Mouse (Mus musculus): ENCODE measurements around the gene Uimc1. TPM values are rescaled to one million over a fixed set of nuclear protein-coding genes. Genes with fewer than 3 reads are reported as not detected.
A peak's percentile ranks its signal among the peaks of the same experiment; 100 is the strongest.

Uimc1 gene
- total RNA-seq, 2 experiments from 2014 or later = 14.4 to 19.2 TPM

GRCm38 (mm10) chr13:55005691-55006414 lies 94.2 kb downstream of the Uimc1 start:
- intact Hi-C loops (cut with DNase I) = no loop called here
- peak in 1 of 2 experiments; percentile 73 for DNase-seq (ENCODE audit: low spot score in 2 of 2)

- intact Hi-C loops (cut with DNase I) = loop anchor here (5.0 kb wide), 1 partner anchor 127 kb away; no protein-coding TSS in a partner anchor
Observed at GRCm38 (mm10) chr13:55004646-55005045, 95.5 kb downstream of the Uimc1 start.

GRCm38 (mm10) chr13:55002090-55002489 lies 98.0 kb downstream of the Uimc1 start:
- peak in 1 of 2 experiments; percentile 85 for DNase-seq (ENCODE audit: low spot score in 2 of 2)

More at GRCm38 (mm10) chr13:55004646-55005045, 95.5 kb downstream of the Uimc1 start:
- DNase-seq (ENCODE audit: low spot score in 2 of 2) = peak in 1 of 2 experiments; percentile 32

GRCm38 (mm10) chr13:55000433-55000832 lies 99.7 kb downstream of the Uimc1 start:
- intact Hi-C loops (cut with DNase I) = loop anchor here (1.0 to 5.0 kb wide), 3 partner anchors 52 to 202 kb away; partner anchors contain the start of gene Unc5a
- DNase-seq (ENCODE audit: low spot score in 2 of 2) = peak; percentile 64 to 94

More at GRCm38 (mm10) chr13:55002090-55002489, 98.0 kb downstream of the Uimc1 start:
- intact Hi-C loops (cut with DNase I) = loop anchor here (5.0 kb wide), 1 partner anchor 125 kb away; no protein-coding TSS in a partner anchor

GRCm38 (mm10) chr13:54997568-54997967 lies 102.5 kb downstream of the Uimc1 start:
- intact Hi-C loops (cut with DNase I) = no loop called here
- DNase-seq (ENCODE audit: low spot score in 2 of 2) = no peak

- DNase-seq (ENCODE audit: low spot score in 2 of 2) = no peak
- intact Hi-C loops (cut with DNase I) = no loop called here
Observed at GRCm38 (mm10) chr13:54995161-54995560, 104.9 kb downstream of the Uimc1 start.

GRCm38 (mm10) chr13:54994576-54994975 lies 105.5 kb downstream of the Uimc1 start:
- intact Hi-C loops (cut with DNase I) = no loop called here

GRCm38 (mm10) chr13:54992215-54992614 lies 107.9 kb downstream of the Uimc1 start:
- DNase-seq (ENCODE audit: low spot score in 2 of 2) = no peak
- intact Hi-C loops (cut with DNase I) = no loop called here

More at GRCm38 (mm10) chr13:54994576-54994975, 105.5 kb downstream of the Uimc1 start:
- DNase-seq (ENCODE audit: low spot score in 2 of 2) = no peak

- DNase-seq (ENCODE audit: low spot score in 2 of 2) = no peak
- intact Hi-C loops (cut with DNase I) = no loop called here
Observed at GRCm38 (mm10) chr13:54988181-54988760, 111.8 kb downstream of the Uimc1 start.

DNA sequence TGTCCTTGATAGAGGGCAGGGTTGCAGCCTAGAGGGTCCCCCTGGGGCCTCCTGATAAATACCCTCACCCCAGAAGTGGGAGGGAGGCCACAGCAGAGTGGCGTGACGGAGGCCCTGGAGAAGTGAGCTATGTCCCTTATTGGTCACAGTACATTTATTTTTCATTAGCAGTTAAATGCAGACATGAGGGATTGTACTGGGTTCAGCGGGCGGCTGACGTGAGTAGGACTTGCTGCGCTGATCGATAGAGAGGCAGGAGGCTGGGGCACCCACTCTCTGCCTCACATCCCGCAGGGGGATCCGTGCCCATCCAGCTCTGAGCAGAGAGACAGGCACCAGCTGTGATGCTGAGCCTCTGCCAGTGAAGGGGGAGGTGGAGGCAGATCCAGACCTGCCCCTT lies 112.7 kb downstream of the Uimc1 start:
- intact Hi-C loops (cut with DNase I) = no loop called here
- DNase-seq (ENCODE audit: low spot score in 2 of 2) = no peak

DNA sequence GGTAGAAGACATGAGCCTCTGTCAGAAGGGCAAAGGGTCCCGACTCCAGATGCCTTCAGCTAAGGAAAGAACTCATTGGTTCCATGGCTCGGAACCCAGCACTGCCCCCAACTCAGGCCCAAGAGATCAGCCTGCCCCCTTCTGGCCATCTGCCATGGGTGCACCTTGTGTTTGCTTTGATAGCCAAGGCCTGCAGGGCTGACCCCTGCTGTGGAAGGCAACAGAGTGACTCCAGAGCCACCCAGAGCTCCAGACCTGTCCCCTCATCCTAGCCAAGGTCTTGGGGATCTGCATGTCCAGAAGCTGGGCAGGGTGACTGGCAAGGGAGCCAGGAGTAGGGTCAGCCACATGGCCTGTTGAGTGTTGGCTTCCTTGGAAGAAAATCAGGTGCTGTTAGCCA lies 116.5 kb downstream of the Uimc1 start:
- intact Hi-C loops (cut with DNase I) = no loop called here
- DNase-seq (ENCODE audit: low spot score in 2 of 2) = no peak

- intact Hi-C loops (cut with DNase I) = no loop called here
- DNase-seq (ENCODE audit: low spot score in 2 of 2) = no peak
Observed at GRCm38 (mm10) chr13:54983001-54983400, 117.1 kb downstream of the Uimc1 start.

- DNase-seq (ENCODE audit: low spot score in 2 of 2) = peak in 1 of 2 experiments; percentile 42
- intact Hi-C loops (cut with DNase I) = no loop called here
Observed at GRCm38 (mm10) chr13:54980957-54981356, 119.1 kb downstream of the Uimc1 start.

DNA sequence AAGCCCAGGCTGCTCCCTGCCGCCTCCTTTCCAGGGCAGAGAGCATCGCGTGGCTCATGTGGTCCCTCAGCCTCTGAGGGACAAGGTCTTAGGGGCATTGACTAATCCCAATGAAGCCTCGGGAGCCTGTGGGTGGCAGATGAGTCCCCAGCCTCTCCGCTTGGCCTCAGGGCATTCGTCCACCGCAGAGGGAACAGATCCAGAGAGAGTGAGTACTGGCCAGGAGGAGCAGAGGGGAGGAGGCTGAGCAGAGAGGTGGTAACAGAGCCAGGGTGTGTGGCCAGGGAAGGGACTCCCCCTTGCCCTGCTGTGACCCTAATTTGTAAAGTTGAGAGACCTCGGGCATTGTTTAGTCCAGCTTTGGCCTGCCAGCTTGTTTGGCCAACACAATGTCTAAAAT lies 121.3 kb downstream of the Uimc1 start:
- no peak for DNase-seq (ENCODE audit: low spot score in 2 of 2)
- intact Hi-C loops (cut with DNase I) = no loop called here

Other genes with a start within 250 kb of the Uimc1 start
- gene Unc5a, start 150.9 kb downstream of the Uimc1 start, total RNA-seq (2021) = 10 to 100 TPM; 83.6 to 96.6 TPM
- 1 to 10 TPM; 1.5 TPM for gene Hk3, start 78.9 kb downstream of the Uimc1 start, total RNA-seq (2021)
- gene Zfp346, start 5.0 kb upstream of the Uimc1 start, total RNA-seq (2021) = 10 to 100 TPM; 38.2 to 40.0 TPM
- not detected for gene Gm17617, start 33.2 kb upstream of the Uimc1 start, total RNA-seq (2021)
- under 1 TPM; 0.21 to 0.27 TPM for gene Fgfr4, start 52.3 kb upstream of the Uimc1 start, total RNA-seq (2021)
- gene Nsd1, start 109.5 kb upstream of the Uimc1 start, total RNA-seq (2021) = 100 to 1,000 TPM; 124 to 125 TPM
- gene Prelid1, start 220.2 kb upstream of the Uimc1 start, total RNA-seq (2021) = 100 to 1,000 TPM; 170 to 176 TPM
- 10 to 100 TPM; 82.3 to 87.2 TPM for gene Rab24, start 221.6 kb upstream of the Uimc1 start, total RNA-seq (2021)
- gene Mxd3, start 229.5 kb upstream of the Uimc1 start, total RNA-seq (2021) = 1 to 10 TPM in 1 of 2 experiments, under 1 TPM in 1; 0.85 to 1.4 TPM